Mouse (Mus musculus): ENCODE results near the gene Sos2.
"Not testable (repeated sequence)": the region's sequence is repeated elsewhere in the genome, so short reads cannot be mapped to it uniquely, and the experiment has no call there.

The Sos2 gene

DNA sequence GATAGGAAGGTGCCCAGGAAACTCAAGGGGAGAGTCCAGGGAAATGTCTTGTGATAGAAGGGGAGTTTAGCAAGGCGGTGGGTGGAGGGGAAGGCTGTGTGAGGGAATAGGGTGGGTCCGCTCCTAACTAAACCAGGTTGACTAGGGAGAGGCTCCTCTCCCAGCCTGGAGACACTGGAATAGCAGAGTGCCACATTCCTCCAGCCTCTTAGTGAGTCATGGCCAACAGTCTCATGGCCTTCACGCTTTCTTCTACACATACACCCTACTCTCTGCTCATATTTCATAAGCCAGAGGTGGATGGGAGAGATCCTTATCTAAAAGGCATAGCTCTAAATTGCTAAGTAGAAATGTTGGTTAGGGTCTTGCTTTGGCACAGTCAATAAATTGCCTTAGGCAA, 111.7 kb downstream of the Sos2 start:
- no peak for DNase-seq (ENCODE audit: low spot score in 2 of 2)

DNA sequence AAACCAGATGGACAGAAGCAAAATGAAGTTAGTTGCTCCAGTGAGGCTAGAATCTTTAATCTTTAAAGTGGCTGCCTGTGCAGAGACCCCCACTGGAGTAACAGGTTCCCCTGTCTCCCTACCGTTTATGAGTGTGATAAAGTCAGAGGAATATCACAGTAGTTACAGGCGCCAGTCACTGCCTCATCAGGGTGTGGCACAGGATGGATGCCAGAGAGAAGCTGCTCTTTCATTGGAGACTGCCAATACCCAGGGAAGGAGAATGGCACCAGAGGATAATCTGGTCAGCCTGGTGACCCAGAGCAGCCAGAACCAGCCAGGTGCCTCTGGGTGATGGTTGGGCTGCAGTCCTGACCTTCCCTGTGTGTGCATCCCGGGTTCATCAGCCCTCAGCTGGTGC, 113.4 kb downstream of the Sos2 start:
- no peak for DNase-seq (ENCODE audit: low spot score in 2 of 2)

DNA sequence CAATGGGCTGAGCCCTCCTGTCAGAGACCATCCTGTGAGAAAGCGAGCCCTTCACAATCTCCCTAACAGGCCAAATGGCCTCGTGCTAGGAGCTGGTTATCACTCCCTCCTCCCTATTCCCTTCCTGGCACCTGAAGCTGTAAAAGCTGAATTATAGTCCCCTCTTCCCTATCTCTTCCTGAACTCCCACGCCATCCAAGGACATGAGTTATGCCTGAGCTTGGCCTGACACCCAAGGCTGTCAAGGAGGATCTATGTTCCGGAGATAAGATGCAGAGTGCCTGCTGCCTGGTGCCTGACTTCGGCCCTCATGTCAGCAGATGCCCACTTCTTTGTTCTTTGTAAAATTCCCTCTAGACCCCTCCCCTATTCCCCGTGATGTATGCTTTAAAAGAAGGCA, 120.6 kb downstream of the Sos2 start:
- DNase-seq (ENCODE audit: low spot score in 2 of 2) = not testable (repeated sequence)

DNA sequence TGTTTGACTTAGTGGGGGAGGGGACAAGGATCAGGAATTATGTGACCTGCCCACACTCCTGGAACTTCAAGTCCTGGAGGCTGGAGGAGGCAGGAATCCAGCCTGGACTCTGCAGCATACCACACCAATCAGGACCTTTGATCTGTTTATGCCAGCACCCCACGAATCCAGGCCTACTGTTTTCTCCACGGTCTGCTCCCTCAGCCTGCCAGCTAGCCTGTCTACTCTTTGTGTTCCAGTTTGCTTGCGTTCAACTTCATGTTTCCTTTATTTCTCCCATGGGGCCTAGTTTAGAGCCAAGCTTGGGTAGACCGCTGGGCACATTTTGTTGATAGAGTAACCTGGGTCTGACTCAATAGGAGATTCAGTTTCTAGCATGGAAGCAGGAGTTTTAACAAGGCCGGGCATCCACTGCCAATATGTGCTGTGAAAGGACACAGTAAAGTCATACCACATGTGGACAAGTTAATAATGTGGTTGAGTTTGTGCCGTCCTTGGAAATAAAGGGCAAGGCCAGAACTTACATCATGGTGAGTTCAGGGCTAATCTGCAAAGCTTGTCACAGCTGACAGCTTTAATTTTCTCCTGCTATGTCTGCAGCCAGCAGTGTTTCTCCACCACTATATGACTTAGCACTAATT, 125.3 kb downstream of the Sos2 start:
- no peak for DNase-seq (ENCODE audit: low spot score in 2 of 2)

DNA sequence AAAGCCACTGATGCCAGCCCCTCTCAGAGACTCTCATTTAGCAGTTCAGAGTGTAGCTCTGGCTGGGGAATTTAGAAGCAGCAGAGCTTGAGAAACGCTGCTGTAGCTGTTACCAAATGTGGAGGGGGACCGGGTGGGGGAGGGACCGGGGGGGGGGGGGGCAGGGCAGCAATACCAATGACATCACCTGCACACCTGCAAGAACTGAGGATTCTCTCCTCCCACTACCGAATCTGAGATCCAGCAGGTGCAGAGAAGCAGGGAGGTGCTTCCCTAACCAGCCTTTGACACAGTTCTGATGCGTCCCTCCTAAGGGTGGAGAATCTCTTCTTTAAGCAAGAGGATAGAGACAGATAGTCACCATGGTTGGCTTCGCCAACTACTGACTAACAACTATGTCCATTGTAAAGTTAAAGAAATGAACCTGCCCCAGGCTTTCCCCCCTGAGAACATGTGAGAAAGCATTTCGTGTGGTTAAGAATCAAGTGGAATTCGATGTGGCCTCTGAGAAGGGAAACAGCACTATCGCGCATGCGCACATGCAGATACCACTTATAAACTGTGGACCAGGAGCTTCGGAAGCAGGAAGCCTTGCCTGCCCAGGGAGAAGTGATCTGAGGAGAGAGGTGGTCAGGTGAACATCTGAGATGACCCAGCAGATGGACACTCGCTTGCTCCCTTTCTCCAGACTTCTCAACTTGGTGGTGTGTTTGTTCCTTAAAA, 136.0 kb downstream of the Sos2 start:
- DNase-seq (ENCODE audit: low spot score in 2 of 2) = no peak

DNA sequence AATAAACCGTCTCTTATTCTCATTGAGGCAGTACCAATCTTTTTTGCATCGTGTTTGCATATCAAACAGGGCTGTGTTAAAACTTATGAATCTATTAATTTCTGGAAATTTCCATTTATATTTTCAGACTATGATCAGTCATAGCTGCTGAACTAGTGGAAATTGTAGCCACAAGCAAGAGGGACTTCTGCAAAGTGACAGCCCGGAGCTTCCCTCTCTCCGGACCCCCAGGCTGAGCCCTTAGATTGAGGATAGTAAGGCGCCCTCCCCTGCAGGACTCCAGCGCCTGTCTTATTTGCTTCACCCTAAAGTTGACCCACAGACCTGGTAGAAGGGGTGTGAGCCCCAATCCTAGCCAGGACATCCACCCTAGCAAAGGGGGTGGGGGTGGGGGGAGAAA, 136.7 kb downstream of the Sos2 start:
- DNase-seq (ENCODE audit: low spot score in 2 of 2) = no peak

DNA sequence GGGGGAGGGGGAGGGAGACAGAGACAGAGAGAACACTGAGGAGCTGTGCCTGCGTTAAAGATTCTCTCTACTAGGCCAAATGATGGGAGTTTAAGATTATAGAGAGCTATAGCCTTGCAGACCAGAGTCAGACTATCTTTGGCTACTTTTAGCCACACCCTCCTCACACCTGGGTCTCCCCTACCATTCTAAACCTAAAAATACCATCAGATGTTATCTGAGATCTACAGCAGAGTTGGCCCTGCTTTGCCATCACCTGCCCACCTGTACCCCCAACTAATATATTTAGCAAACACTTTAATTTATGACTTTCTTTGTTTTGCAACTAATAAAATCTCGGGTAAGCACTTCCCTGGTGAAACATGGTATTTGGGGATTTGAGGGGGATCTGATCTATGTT, 137.1 kb downstream of the Sos2 start:
- no peak for DNase-seq (ENCODE audit: low spot score in 2 of 2)

DNA sequence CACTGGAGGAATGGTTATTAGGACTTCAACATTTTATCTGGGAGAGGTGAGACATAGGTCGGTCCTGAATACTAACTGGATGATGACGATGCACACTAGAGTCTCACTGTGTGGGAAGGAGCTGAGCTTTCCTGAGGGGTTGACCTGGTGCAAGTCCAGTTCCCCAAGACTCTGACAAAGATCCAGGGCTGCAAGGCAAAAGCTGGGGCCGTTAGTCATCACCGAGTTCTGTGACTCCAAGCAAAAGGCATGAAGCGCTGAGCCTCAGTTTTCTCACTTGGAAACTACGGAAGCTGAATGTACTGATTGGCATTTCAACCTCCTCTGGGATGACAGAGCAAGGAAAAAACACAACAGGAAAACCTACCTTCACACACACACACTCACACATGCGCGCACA, 139.3 kb downstream of the Sos2 start:
- no peak for DNase-seq (ENCODE audit: low spot score in 2 of 2)

DNA sequence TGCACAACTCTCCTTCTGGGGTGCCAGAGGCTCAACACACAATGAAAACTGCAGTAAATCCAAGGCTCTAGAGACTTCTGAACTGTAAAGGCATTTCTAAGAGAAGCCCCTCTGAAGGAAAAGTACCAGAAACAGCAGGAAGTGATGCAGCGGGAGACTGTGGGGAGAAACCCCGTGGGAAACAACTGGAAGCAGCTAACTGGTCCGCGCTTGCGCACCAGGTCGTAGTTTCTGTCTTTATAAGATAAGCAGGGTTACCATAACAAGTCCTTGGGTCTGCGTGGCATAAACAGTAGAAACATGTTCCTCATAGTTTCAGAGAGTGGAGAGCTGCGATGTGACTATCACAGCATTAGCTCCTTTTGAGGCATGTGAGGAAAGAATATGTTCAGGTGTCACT, 140.0 kb downstream of the Sos2 start:
- DNase-seq (ENCODE audit: low spot score in 2 of 2) = no peak

DNA sequence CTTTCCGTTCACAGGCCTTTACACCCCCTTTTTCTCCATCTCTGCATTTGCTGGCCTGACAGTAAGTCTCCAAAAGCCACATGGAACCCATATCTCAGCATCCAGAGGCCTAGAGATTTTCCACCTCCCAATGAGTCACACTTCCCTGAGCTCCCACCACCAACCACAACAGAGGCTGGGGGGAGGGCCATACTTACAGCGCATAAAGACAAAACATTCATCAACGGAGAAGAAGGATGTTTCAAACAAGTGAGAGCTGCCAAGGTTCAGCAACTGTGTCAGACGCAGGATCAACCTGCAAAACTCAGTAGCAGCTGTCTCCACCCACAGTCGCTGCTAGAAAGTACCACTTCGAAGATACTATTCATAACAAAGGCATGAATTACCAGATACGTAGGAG, 142.3 kb downstream of the Sos2 start:
- peak in 1 of 2 experiments; percentile 37 for DNase-seq (ENCODE audit: low spot score in 2 of 2)

DNA sequence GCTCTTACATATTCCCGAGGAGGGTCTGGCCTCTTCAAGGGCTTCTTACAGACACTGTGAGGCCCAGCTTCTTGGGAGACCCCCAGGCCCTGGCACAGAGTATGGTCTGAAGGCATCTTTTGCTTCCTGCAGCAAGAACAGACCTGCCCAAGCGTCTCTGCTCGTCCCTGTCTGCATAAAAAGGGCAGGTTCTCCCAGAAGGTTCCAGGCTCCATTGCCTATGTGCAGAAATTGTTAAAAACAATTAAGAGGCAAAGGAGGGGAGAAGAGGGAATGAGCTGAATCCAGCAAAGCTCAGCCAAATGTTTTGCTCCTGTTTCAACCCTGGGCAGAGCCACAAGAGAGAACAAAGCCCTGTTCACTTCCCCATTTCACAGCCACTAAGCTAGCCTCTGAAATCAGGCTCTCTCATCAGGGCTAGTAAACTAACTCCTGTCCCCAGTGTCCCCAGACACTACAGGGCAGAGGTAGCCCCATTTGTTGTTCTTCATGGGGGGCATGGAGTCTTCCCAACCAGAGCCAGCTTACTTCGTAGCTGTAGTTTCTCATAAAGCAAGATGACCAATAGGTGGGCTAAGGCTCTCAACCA, 143.2 kb downstream of the Sos2 start:
- DNase-seq (ENCODE audit: low spot score in 2 of 2) = no peak

DNA sequence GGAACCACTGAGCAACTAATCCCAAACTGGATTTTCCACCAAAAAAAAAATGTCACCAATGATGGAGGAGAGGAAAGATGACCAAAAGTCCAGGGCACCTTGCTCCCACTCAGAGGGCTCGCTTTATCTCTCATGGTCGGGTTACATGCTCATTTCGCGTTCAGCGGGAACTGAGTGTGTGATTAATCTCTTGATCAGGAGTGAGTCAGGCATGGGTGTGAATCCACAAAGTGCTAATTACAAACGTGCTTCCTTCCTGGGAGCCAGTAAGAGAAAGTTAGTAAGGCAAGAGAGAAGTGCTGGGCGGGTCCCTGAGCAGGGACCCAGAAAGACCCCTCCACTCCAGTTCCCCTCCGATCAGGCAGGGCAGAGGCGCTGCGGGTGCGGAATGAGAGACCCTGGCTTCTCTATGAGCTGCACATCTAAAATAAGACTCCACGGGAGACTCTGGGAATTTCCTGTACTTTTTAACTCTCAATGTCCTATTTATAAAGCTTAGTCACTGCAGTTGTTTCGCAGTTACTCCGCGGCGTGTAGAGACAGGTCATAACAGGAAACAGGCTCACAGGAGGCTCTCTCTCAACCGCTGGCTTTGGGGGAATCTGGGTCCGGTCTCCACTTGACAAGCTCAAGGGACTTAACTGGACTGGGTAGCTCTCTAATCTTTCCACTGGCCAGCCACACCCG, 143.8 kb downstream of the Sos2 start:
- DNase-seq (ENCODE audit: low spot score in 2 of 2) = peak; percentile 48 to 59

DNA sequence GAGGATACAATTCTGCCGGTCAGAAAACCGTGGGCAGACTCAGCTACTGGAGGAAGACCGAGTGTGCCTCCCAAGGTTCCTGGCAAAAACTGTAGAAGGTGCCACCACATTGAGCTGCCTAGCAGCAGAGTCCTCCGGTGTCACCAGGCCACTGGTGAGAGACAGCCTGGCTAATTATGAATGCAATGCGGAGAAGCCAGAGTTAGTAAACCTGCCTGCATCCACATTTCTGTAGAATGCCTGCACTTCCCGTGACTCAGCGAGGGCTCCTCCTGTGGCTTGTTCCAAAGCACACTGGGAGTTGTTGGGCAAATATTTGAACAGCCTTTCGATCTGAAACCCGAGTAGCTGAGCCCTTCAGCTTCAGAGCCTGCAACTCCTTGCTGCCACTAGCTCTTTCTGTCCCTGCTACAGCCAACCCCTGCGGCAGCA, 144.4 kb downstream of the Sos2 start:
- DNase-seq (ENCODE audit: low spot score in 2 of 2) = no peak

DNA sequence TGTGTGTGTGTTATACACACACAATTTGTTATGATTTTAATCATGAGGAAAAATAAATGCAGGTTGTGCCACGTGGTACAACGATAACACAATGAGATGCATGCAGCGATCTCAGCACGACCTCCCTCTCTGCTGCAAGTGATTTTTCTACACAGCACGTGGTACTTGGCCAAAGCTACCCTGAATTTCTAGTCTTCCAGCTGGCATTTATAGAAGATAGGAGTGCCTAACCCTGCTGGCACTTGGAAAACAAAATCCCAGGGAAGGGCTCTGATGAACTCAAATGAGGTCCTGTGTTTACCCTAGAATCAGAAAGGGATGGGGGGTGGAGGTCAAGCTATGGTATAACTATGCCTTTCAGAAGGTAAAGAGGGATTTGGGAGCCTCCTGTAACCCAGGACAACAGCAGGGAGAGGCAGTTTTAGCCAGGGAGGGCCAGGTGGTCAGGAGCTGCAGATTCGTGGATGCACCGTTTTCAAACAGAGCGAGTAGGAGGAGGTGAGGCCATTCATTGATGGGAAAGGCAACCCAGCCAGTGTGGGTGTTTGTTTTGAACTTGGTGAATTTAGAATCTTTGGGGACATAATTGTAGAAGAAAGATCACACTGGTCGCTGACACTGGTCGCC, 144.9 kb downstream of the Sos2 start:
- DNase-seq (ENCODE audit: low spot score in 2 of 2) = no peak
